Mouse (Mus musculus) ES-Bruce4 (cell line): Measurements from ENCODE around the gene Luzp1. TPM values are rescaled to one million over a fixed set of nuclear protein-coding genes. Genes with fewer than 3 reads are reported as not detected.

Experiments used
- H3K27ac ChIP-seq: 2 replicates; pipeline ENCODE4 v1.5.1; 2012; ENCODE audit warnings: low read length, inconsistent platforms; ENCODE audit not compliant: insufficient read depth
- H3K27me3 ChIP-seq: 2 replicates; pipeline ENCODE4 v1.6.1; 2012; ENCODE audit warnings: mild to moderate bottlenecking, low read length, inconsistent platforms; ENCODE audit not compliant: control insufficient read depth, poor library complexity, insufficient read depth, severe bottlenecking
- H3K36me3 ChIP-seq: 2 replicates; pipeline ENCODE4 v1.6.1; 2012; ENCODE audit warnings: inconsistent platforms, mild to moderate bottlenecking, low read length, moderate library complexity; ENCODE audit not compliant: control insufficient read depth, poor library complexity, insufficient read depth, severe bottlenecking
- H3K4me1 ChIP-seq: one replicate; pipeline ENCODE4 v1.8.1; 2011; ENCODE audit warnings: low read length; ENCODE audit not compliant: control insufficient read depth, insufficient read depth
- H3K4me3 ChIP-seq: 2 replicates; pipeline ENCODE4 v1.5.1; 2011; ENCODE audit warnings: low read depth, mild to moderate bottlenecking, low read length
- H3K9ac ChIP-seq: 2 replicates; pipeline ENCODE4 v1.6.1; 2012; ENCODE audit warnings: low read depth, mild to moderate bottlenecking, inconsistent platforms; ENCODE audit not compliant: poor library complexity, severe bottlenecking
- H3K9me3 ChIP-seq: replicated peaks from 2 replicates; pipeline ENCODE4 v1.6.1; 2012; ENCODE audit warnings: mild to moderate bottlenecking, low read length, inconsistent platforms; ENCODE audit not compliant: control insufficient read depth, poor library complexity, insufficient read depth, severe bottlenecking
- CTCF ChIP-seq: IDR thresholded peaks from one replicate; pipeline ENCODE4 v1.8.1; 2011; ENCODE audit warnings: low read depth, low read length
- EP300 ChIP-seq: IDR thresholded peaks from 2 replicates; pipeline ENCODE4 v1.6.1; 2011; ENCODE audit warnings: low read depth, low read length; ENCODE audit not compliant: insufficient read depth
- POLR2A ChIP-seq: IDR thresholded peaks from one replicate; pipeline ENCODE4 v1.8.1; 2011; ENCODE audit warnings: low read length; ENCODE audit not compliant: insufficient read depth
- polyA plus RNA-seq: library from polyadenylated mRNA; stranded (reverse); fragments of >200 nt; gene quantifications from 2 replicates; pipeline ENCODE4 v1.2.4, GENCODE M21; 2011; ENCODE audit warnings: low read depth; ENCODE audit not compliant: missing spikeins, insufficient read depth, insufficient read length

Gene Luzp1
- polyA plus RNA-seq, 1 experiment = 73.0 TPM

- peaks cover 4% of the 10 kb centered on the region for H3K4me1 ChIP-seq
- H3K4me3 ChIP-seq = no peak overlapping the region
- H3K27ac ChIP-seq = no peak overlapping the region
- H3K9me3 ChIP-seq = no peaks in the 10 kb centered on the region
- no peaks in the 10 kb centered on the region for H3K27me3 ChIP-seq
- TF ChIP-seq EP300 (no peak), POLR2A (no peak), CTCF (no peak)
- no peak overlapping the region for H3K9ac ChIP-seq
- no peaks in the 10 kb centered on the region for H3K36me3 ChIP-seq
Measured at GRCm38 (mm10) chr4:136459210-136459609, 10.4 kb upstream of the Luzp1 start.

GRCm38 (mm10) chr4:136461206-136461605 is 8.4 kb upstream of the Luzp1 start:
- peak; percentile 37; the same call in 1 of the 2 replicates for TF ChIP-seq EP300
- TF ChIP-seq POLR2A = no peak
- peaks cover 4% of the 10 kb centered on the region for H3K4me1 ChIP-seq
- no peaks in the 10 kb centered on the region for H3K36me3 ChIP-seq
- peak overlapping the region; percentile 80 for H3K9ac ChIP-seq
- no peaks in the 10 kb centered on the region for H3K9me3 ChIP-seq
- no peaks in the 10 kb centered on the region for H3K27me3 ChIP-seq
- 0 out of 2 replicates have a peak overlapping the region, but pooled peaks have one; percentile 18 for H3K4me3 ChIP-seq
- H3K27ac ChIP-seq = peak overlapping the region; percentile 90

GRCm38 (mm10) chr4:136461761-136462085 is 7.8 kb upstream of the Luzp1 start:
- Histone ChIP-seq H3K27me3 (no peaks in the 10 kb centered on the region), H3K36me3 (no peaks in the 10 kb centered on the region), H3K4me1 (peaks cover 4% of the 10 kb centered on the region), H3K9ac (peak overlapping the region; percentile 80), H3K27ac (peak overlapping the region; percentile 90), H3K9me3 (no peaks in the 10 kb centered on the region), H3K4me3 (peak overlapping the region; percentile 86)
- no peak for TF ChIP-seq POLR2A
- no peak for TF ChIP-seq CTCF
- TF ChIP-seq EP300 = no peak

GRCm38 (mm10) chr4:136462086-136462838 is 7.3 kb upstream of the Luzp1 start, which contains the start of gene 6030445D17Rik:
6030445D17Rik (plus strand) TSS chr4:136462250.
- H3K9me3 ChIP-seq = no peaks in the 10 kb centered on the region
- peak within 1 kb of the TSS; percentile 80 for H3K9ac ChIP-seq
- TF ChIP-seq EP300 (no peak), POLR2A (no peak), CTCF (no peak)
- peaks cover 4% of the 10 kb centered on the region for H3K4me1 ChIP-seq
- H3K27ac ChIP-seq = peak within 1 kb of the TSS; percentile 90
- no peaks in the 10 kb centered on the region for H3K36me3 ChIP-seq
- H3K4me3 ChIP-seq = peak within 1 kb of the TSS; percentile 86
- no peaks in the 10 kb centered on the region for H3K27me3 ChIP-seq

- peak overlapping the region; percentile 86 for H3K4me3 ChIP-seq
- no peaks in the 10 kb centered on the region for H3K9me3 ChIP-seq
- TF ChIP-seq POLR2A = no peak
- H3K9ac ChIP-seq = peak overlapping the region; percentile 80
- peaks cover 4% of the 10 kb centered on the region for H3K4me1 ChIP-seq
- no peaks in the 10 kb centered on the region for H3K27me3 ChIP-seq
- peak overlapping the region; percentile 90 for H3K27ac ChIP-seq
- no peaks in the 10 kb centered on the region for H3K36me3 ChIP-seq
Measured at GRCm38 (mm10) chr4:136462839-136463178, 6.8 kb upstream of the Luzp1 start.

GRCm38 (mm10) chr4:136463436-136463835 is 6.1 kb upstream of the Luzp1 start:
- peak overlapping the region; percentile 90 for H3K27ac ChIP-seq
- no peaks in the 10 kb centered on the region for H3K36me3 ChIP-seq
- peak overlapping the region; percentile 80 for H3K9ac ChIP-seq
- peak overlapping the region; percentile 86 for H3K4me3 ChIP-seq
- peaks cover 5% of the 10 kb centered on the region for H3K4me1 ChIP-seq
- no peaks in the 10 kb centered on the region for H3K9me3 ChIP-seq
- TF ChIP-seq POLR2A (no peak), CTCF (no peak)
- no peaks in the 10 kb centered on the region for H3K27me3 ChIP-seq
